Mouse (Mus musculus): ENCODE measurements around the gene Gm7995. TPM values are rescaled to one million over a fixed set of nuclear protein-coding genes. Genes with fewer than 3 reads are reported as not detected.
"Not testable (repeated sequence)": the region's sequence is repeated elsewhere in the genome, so short reads cannot be mapped to it uniquely, and the experiment has no call there.

Gene Gm7995
- not detected in 2 replicates for polyA plus RNA-seq (2016; fragmentation: Nextera tagmentation; extraction: Ambion mirVana)

DNA sequence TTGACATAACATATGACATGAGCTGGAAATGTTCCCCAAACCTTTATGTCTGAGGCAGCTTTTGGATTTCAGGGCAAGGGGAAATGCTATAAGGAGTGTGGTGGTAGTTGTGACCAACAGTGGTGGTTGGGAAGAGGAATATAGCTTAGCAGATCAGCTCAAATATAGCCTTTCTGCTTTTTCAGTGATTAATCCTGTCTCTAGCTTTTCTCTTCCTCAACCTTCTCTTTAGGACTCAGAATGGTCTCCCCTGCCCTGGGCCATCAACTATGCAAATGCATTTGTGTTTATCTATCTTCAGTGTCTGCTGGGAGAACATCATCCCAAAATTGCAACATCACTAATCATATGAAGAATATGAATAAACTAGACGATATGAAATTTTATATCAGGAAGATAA, at the start of gene Gm7995:
Gm7995 (plus strand) TSS at position 301 of the 400 bp plus-strand sequence.
- WGBS, result no CpG with 5 or more reads among the region's 1 CpGs
- H3K4me3 ChIP-seq; H3K9me3 ChIP-seq (replicated peaks); H3K36me3 ChIP-seq; H3K4me1 ChIP-seq; H3K27me3 ChIP-seq (ENCODE audit: low read depth, poor library complexity, severe bottlenecking); H3K27ac ChIP-seq (replicated peaks); DNase-seq (ENCODE audit: low spot score): not testable (repeated sequence)

GRCm38 (mm10) chr14:42297258-42297657, 12.8 kb upstream of the Gm7995 start, which contains the start of gene Gm9611:
Gm9611 (minus strand) TSS chr14:42297358.
- H3K27ac ChIP-seq (replicated peaks); H3K9me3 ChIP-seq (replicated peaks); H3K4me3 ChIP-seq; H3K27me3 ChIP-seq (ENCODE audit: low read depth, poor library complexity, severe bottlenecking); H3K4me1 ChIP-seq; H3K36me3 ChIP-seq; DNase-seq (ENCODE audit: low spot score): not testable (repeated sequence)
- WGBS, result no CpG with 5 or more reads among the region's 3 CpGs

Small RNA genes within 50 kb of the gene (microRNA-seq; reads per million reads assigned to microRNA genes)
- gene Gm25208 (not detected), gene Gm25892 (not detected)

Other genes with a start within 250 kb of the Gm7995 start
- not detected in 2 replicates for gene Gm7951, start 192.8 kb upstream of the Gm7995 start, polyA plus RNA-seq (2016; fragmentation: Nextera tagmentation; extraction: Ambion mirVana)
- gene Gm17027, start 147.6 kb upstream of the Gm7995 start, polyA plus RNA-seq (2016; fragmentation: Nextera tagmentation; extraction: Ambion mirVana), result not detected in 2 replicates
- gene Gm3573, start 119.4 kb upstream of the Gm7995 start, polyA plus RNA-seq (2016; fragmentation: Nextera tagmentation; extraction: Ambion mirVana), result not detected in 2 replicates
- not detected in 2 replicates for gene Gm17026, start 50.2 kb upstream of the Gm7995 start, polyA plus RNA-seq (2016; fragmentation: Nextera tagmentation; extraction: Ambion mirVana)
- not detected in 2 replicates for gene Gm9611, start 12.9 kb upstream of the Gm7995 start, polyA plus RNA-seq (2016; fragmentation: Nextera tagmentation; extraction: Ambion mirVana)
- not detected in 2 replicates for gene Gm8005, start 129.5 kb downstream of the Gm7995 start, polyA plus RNA-seq (2016; fragmentation: Nextera tagmentation; extraction: Ambion mirVana)
- not detected in 2 replicates for gene Gm8011, start 153.7 kb downstream of the Gm7995 start, polyA plus RNA-seq (2016; fragmentation: Nextera tagmentation; extraction: Ambion mirVana)
- not detected in 2 replicates for gene Gm8020, start 192.1 kb downstream of the Gm7995 start, polyA plus RNA-seq (2016; fragmentation: Nextera tagmentation; extraction: Ambion mirVana)
- gene Gm8024, start 214.1 kb downstream of the Gm7995 start, polyA plus RNA-seq (2016; fragmentation: Nextera tagmentation; extraction: Ambion mirVana), result not detected in 2 replicates

Measured in midbrain, embryonic 10.5 days (tissue).